Mouse (Mus musculus) olfactory bulb, adult 2 months (tissue): ENCODE results near the gene Atoh8. TPM values are rescaled to one million over a fixed set of nuclear protein-coding genes. Genes with fewer than 3 reads are reported as not detected.

Source experiments
- H3K27ac ChIP-seq: fragments of 200-500 bp; 2 replicates; pipeline ENCODE4 v1.5.1; 2012; ENCODE audit warnings: low read depth, low read length; ENCODE audit not compliant: insufficient read depth
- H3K4me1 ChIP-seq: fragments of 200-500 bp; 2 replicates; pipeline ENCODE4 v1.6.1; 2012; ENCODE audit warnings: low read length; ENCODE audit not compliant: control insufficient read depth, insufficient read depth
- H3K4me3 ChIP-seq: fragments of 200-500 bp; 2 replicates; pipeline ENCODE4 v1.5.1; 2012; ENCODE audit warnings: mild to moderate bottlenecking, low read depth, low read length, moderate library complexity; ENCODE audit not compliant: insufficient read depth
- CTCF ChIP-seq: fragments of 200-500 bp; IDR thresholded peaks from 2 replicates; pipeline ENCODE4 v1.5.1; 2012; ENCODE audit warnings: low read depth, mild to moderate bottlenecking, low read length, moderate library complexity; ENCODE audit not compliant: insufficient read depth
- POLR2A ChIP-seq: fragments of 200-500 bp; IDR thresholded peaks from 2 replicates; pipeline ENCODE4 v1.6.1; 2012; ENCODE audit warnings: mild to moderate bottlenecking, low read depth, low read length, moderate library complexity; ENCODE audit not compliant: insufficient read depth
- WGBS: fragments of 180-500 bp; shearing (Covaris S2); methylation state at CpG from one replicate; pipeline ENCODE4 v1.1.7; 2018; 5-methylcytosine and 5-hydroxymethylcytosine counted together
- polyA plus RNA-seq: library from polyadenylated mRNA; stranded (reverse); fragments of >200 nt; gene quantifications from 2 replicates; pipeline ENCODE4 v1.2.4, GENCODE M21; 2012; ENCODE audit warnings: low replicate concordance; ENCODE audit not compliant: missing spikeins, insufficient read depth, insufficient read length

The Atoh8 gene
- polyA plus RNA-seq, 1 experiment: not detected

DNA sequence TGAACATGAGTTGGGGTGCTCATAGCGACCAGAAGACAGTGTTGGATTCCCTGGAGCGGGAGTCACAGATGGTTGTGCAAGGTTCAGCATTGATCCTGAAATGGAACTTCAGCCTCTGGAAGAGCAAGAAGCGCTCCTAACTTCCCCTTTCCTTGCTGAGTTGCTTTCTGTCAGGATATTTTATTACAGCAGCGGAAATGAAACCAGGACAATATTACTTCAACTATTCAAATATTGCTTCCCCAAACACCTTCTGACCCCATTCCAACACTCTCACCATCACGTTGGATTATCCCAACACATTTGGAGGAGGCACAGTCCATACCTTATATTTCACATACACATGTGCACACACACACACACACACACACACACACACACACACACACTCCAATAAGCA lies 73.6 kb downstream of the Atoh8 start:
- Histone ChIP-seq H3K4me3 (no peak overlapping the region), H3K27ac (no peak overlapping the region), H3K4me1 (no peaks in the 10 kb centered on the region)
- TF ChIP-seq CTCF: no peak
- no peak for TF ChIP-seq POLR2A
- 86% methylated on average over 5 of the region's 5 CpGs for WGBS

- Histone ChIP-seq H3K27ac (no peak overlapping the region), H3K4me1 (no peaks in the 10 kb centered on the region), H3K4me3 (no peak overlapping the region)
- 85% methylated on average over 3 of the region's 3 CpGs for WGBS
- TF ChIP-seq CTCF (no peak), POLR2A (no peak)
These were observed 74.4 kb downstream of the Atoh8 start for GRCm38 (mm10) chr6:72160991-72161390.

DNA sequence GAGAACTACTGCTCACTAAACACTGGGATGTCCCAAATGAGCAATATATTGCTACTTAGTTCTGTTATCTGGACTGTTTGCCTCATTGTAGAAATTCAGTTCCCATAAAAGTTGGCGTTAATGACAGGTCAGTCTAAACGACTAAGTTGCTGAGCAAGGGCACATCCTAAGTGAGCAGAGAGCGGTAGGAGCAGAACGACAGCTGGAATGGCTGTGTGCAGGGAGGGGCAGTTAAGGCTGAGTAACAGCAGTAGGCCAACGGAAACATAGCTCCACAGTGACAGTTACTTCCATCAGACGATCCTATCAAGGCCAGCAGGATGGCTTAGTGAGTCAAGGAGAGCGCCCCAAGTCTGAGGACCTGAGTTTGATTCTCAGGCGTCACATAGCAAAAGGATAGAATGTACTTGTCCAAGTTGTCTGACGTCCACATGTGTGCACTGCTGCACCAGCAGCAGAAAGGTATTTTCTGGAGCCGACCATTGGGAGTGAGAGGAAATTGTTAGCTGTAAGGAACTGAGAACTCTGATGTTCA lies 75.4 kb downstream of the Atoh8 start:
- TF ChIP-seq CTCF (no peak), POLR2A (no peak)
- 86% methylated on average over 10 of the region's 10 CpGs for WGBS
- no peaks in the 10 kb centered on the region; the same call in 1 of the 2 replicates for H3K4me1 ChIP-seq
- no peak overlapping the region for H3K27ac ChIP-seq
- no peak overlapping the region for H3K4me3 ChIP-seq

GRCm38 (mm10) chr6:72158966-72159764 lies 76.2 kb downstream of the Atoh8 start:
- no peaks in the 10 kb centered on the region; the same call in 1 of the 2 replicates for H3K4me1 ChIP-seq
- H3K27ac ChIP-seq: no peak overlapping the region
- TF ChIP-seq POLR2A: no peak
- no peak for TF ChIP-seq CTCF
- WGBS: 90% methylated on average over 8 of the region's 8 CpGs
- no peak overlapping the region for H3K4me3 ChIP-seq

Other genes starting within 250 kb of the Atoh8 start
- gene St3gal5, start 138.0 kb downstream of the Atoh8 start, polyA plus RNA-seq: not detected in 2 replicates
- gene Sftpb, start 69.0 kb upstream of the Atoh8 start, polyA plus RNA-seq: not detected in 2 replicates
- gene Usp39, start 109.6 kb upstream of the Atoh8 start, polyA plus RNA-seq: not detected in 2 replicates
- gene 0610030E20Rik, start 111.7 kb upstream of the Atoh8 start, polyA plus RNA-seq: not detected in 2 replicates
- not detected in 2 replicates for gene Tmem150a, start 119.9 kb upstream of the Atoh8 start, polyA plus RNA-seq
- gene Rnf181, start 131.4 kb upstream of the Atoh8 start, polyA plus RNA-seq: not detected in 2 replicates
- gene Vamp5, start 144.9 kb upstream of the Atoh8 start, polyA plus RNA-seq: not detected in 2 replicates
- gene Vamp8, start 155.1 kb upstream of the Atoh8 start, polyA plus RNA-seq: not detected in 2 replicates
- gene Ggcx, start 178.7 kb upstream of the Atoh8 start, polyA plus RNA-seq: not detected in 2 replicates
- 274 and 557 TPM in 2 replicates for gene Mat2a, start 204.0 kb upstream of the Atoh8 start, polyA plus RNA-seq